Mouse (Mus musculus): ENCODE results near the gene 1700080E11Rik.
A peak's percentile ranks its signal among the peaks of the same experiment; 100 is the strongest.
"Not testable (repeated sequence)": the region's sequence is repeated elsewhere in the genome, so short reads cannot be mapped to it uniquely, and the experiment has no call there.

The 1700080E11Rik gene

GRCm38 (mm10) chr9:105144992-105145391, at the start of gene 1700080E11Rik:
1700080E11Rik (minus strand) TSS chr9:105145092.
- no peak for DNase-seq

GRCm38 (mm10) chr9:105186725-105187124, 41.8 kb upstream of the 1700080E11Rik start:
- no peak for DNase-seq

GRCm38 (mm10) chr9:105182392-105182791, 37.5 kb upstream of the 1700080E11Rik start:
- DNase-seq = no peak

GRCm38 (mm10) chr9:105139204-105139603, 5.7 kb downstream of the 1700080E11Rik start:
- no peak for DNase-seq

GRCm38 (mm10) chr9:105136404-105136803, 8.5 kb downstream of the 1700080E11Rik start:
- DNase-seq = no peak

- peak in 1 of 2 experiments; percentile 29 for DNase-seq
These were observed 10.4 kb downstream of the 1700080E11Rik start for GRCm38 (mm10) chr9:105134536-105134935.

- DNase-seq = peak in 1 of 2 experiments; percentile 18
These were observed 12.9 kb downstream of the 1700080E11Rik start for GRCm38 (mm10) chr9:105132002-105132367.

GRCm38 (mm10) chr9:105131253-105132001, 13.5 kb downstream of the 1700080E11Rik start, which contains the start of gene Nudt16:
Nudt16 (minus strand) TSS chr9:105131824.
- DNase-seq = peak; percentile 91 to 95

- DNase-seq = no peak
These were observed 14.6 kb downstream of the 1700080E11Rik start for GRCm38 (mm10) chr9:105130331-105130730.

- not testable (repeated sequence) for DNase-seq
These were observed 19.7 kb downstream of the 1700080E11Rik start for GRCm38 (mm10) chr9:105125206-105125605.

- no peak for DNase-seq
These were observed 41.0 kb downstream of the 1700080E11Rik start for GRCm38 (mm10) chr9:105103893-105104292.

- DNase-seq = no peak
These were observed 43.0 kb downstream of the 1700080E11Rik start for GRCm38 (mm10) chr9:105101911-105102310.

- DNase-seq = peak; percentile 58 to 75
These were observed 43.9 kb downstream of the 1700080E11Rik start for GRCm38 (mm10) chr9:105100807-105101570.
